Mouse (Mus musculus) MEL (cell line): ENCODE measurements around the gene Gm28035. TPM values are rescaled to one million over a fixed set of nuclear protein-coding genes. Genes with fewer than 3 reads are reported as not detected.

ENCODE experiments used
- DNase-seq: peaks from one replicate; pipeline ENCODE4 v3.0.0; 2011; ENCODE audit warnings: low read depth, low spot score
- H3K27ac ChIP-seq: 2 replicates; pipeline ENCODE4 v1.5.1; 2012; ENCODE audit warnings: low read depth, mild to moderate bottlenecking, control low read depth, low read length, moderate library complexity; ENCODE audit not compliant: control insufficient read depth
- H3K27me3 ChIP-seq, 2 experiments: fragments of 150-350 bp in 1 of 2; sonication (generic) in 1 of 2; 2 replicates each; pipeline ENCODE4 v1.6.1; 2012; ENCODE audit warnings: low read length in 2 of 2, mild to moderate bottlenecking in 2 of 2, improper control_type of control experiment in 1 of 2, moderate library complexity in 1 of 2; ENCODE audit not compliant: insufficient read depth in 2 of 2, control insufficient read depth in 1 of 2
- H3K36me3 ChIP-seq, 2 experiments: 2 replicates each; pipeline ENCODE4 v1.6.1; 2012 to 2014; ENCODE audit warnings: low read length in 2 of 2, improper control_type of control experiment in 1 of 2, inconsistent platforms in 1 of 2, mild to moderate bottlenecking in 1 of 2; ENCODE audit not compliant: insufficient read depth in 2 of 2, control insufficient read depth in 1 of 2
- H3K4me1 ChIP-seq, 2 experiments: fragments of 150-350 bp in 1 of 2; sonication (generic) in 1 of 2; 2 replicates each; pipeline ENCODE4 v1.6.1; 2012; ENCODE audit warnings: low read length in 2 of 2, improper control_type of control experiment in 1 of 2, mild to moderate bottlenecking in 1 of 2; ENCODE audit not compliant: insufficient read depth in 2 of 2, control insufficient read depth in 1 of 2
- H3K4me3 ChIP-seq, 2 experiments: fragments of 150-350 bp in 1 of 2; sonication (generic) in 1 of 2; 2 replicates each; pipeline ENCODE4 v1.5.1; 2012; ENCODE audit warnings: low read depth in 2 of 2, low read length in 2 of 2, mild to moderate bottlenecking in 2 of 2, moderate library complexity in 2 of 2, control low read depth in 1 of 2, improper control_type of control experiment in 1 of 2; ENCODE audit not compliant: control insufficient read depth in 1 of 2, insufficient read depth in 1 of 2
- H3K79me2 ChIP-seq: 2 replicates; pipeline ENCODE4 v1.6.1; 2012; ENCODE audit warnings: mild to moderate bottlenecking, low read length, moderate library complexity; ENCODE audit not compliant: control insufficient read depth, poor library complexity, insufficient read depth
- H3K9ac ChIP-seq: 2 replicates; pipeline ENCODE4 v1.6.1; 2012; ENCODE audit warnings: low read depth, mild to moderate bottlenecking, control low read depth, low read length, moderate library complexity; ENCODE audit not compliant: control insufficient read depth, poor library complexity, severe bottlenecking
- H3K9me3 ChIP-seq: fragments of 150-350 bp; sonication (generic); replicated peaks from 2 replicates; pipeline ENCODE4 v1.6.1; 2012; ENCODE audit warnings: mild to moderate bottlenecking, low read length, improper control_type of control experiment, moderate library complexity; ENCODE audit not compliant: insufficient read depth
- BHLHE40 ChIP-seq: IDR thresholded peaks from 2 replicates; pipeline ENCODE4 v1.6.1; 2012; ENCODE audit warnings: low read depth, mild to moderate bottlenecking, inconsistent platforms, low read length, improper control_type of control experiment, borderline replicate concordance
- ELF1 ChIP-seq: IDR thresholded peaks from 2 replicates; pipeline ENCODE4 v1.6.1; 2014; ENCODE audit warnings: low read depth, mild to moderate bottlenecking, inconsistent platforms, low read length, improper control_type of control experiment, moderate library complexity
- ETS1 ChIP-seq: IDR thresholded peaks from 2 replicates; pipeline ENCODE4 v1.6.1; 2012; ENCODE audit warnings: low read depth, mild to moderate bottlenecking, inconsistent platforms, low read length, improper control_type of control experiment, moderate library complexity
- MAX ChIP-seq: IDR thresholded peaks from 2 replicates; pipeline ENCODE4 v1.6.1; 2011; ENCODE audit warnings: low read length, improper control_type of control experiment
- MAZ ChIP-seq: IDR thresholded peaks from 2 replicates; pipeline ENCODE4 v1.6.1; 2012; ENCODE audit warnings: low read depth, mild to moderate bottlenecking, inconsistent platforms, low read length, improper control_type of control experiment
- MYB ChIP-seq: IDR thresholded peaks from 2 replicates; pipeline ENCODE4 v1.6.1; 2011; ENCODE audit warnings: mild to moderate bottlenecking, low read depth, low read length, improper control_type of control experiment
- MYC ChIP-seq: IDR thresholded peaks from 2 replicates; pipeline ENCODE4 v1.6.1; 2011; ENCODE audit warnings: low read depth, mild to moderate bottlenecking, low read length, improper control_type of control experiment, moderate library complexity
- NELFE ChIP-seq: IDR thresholded peaks from 2 replicates; pipeline ENCODE4 v1.6.1; 2011; ENCODE audit warnings: low read depth, low read length, improper control_type of control experiment
- POLR2AphosphoS5 ChIP-seq: IDR thresholded peaks from 2 replicates; pipeline ENCODE4 v1.6.1; 2012; ENCODE audit warnings: low read depth, borderline replicate concordance, mild to moderate bottlenecking, inconsistent platforms, low read length, moderate library complexity, mixed read lengths
- RCOR1 ChIP-seq: IDR thresholded peaks from 2 replicates; pipeline ENCODE4 v1.6.1; 2012; ENCODE audit warnings: low read depth, mild to moderate bottlenecking, inconsistent platforms, low read length, improper control_type of control experiment
- SIN3A ChIP-seq: IDR thresholded peaks from 2 replicates; pipeline ENCODE4 v1.6.1; 2012; ENCODE audit warnings: low read length, improper control_type of control experiment, inconsistent platforms
- TBP ChIP-seq: IDR thresholded peaks from 2 replicates; pipeline ENCODE4 v1.8.0; 2011; ENCODE audit warnings: low read depth, low read length, improper control_type of control experiment
- TCF12 ChIP-seq: IDR thresholded peaks from 2 replicates; pipeline ENCODE4 v1.6.1; 2014; ENCODE audit warnings: low read depth, mild to moderate bottlenecking, inconsistent platforms, low read length, improper control_type of control experiment, moderate library complexity
- UBTF ChIP-seq: IDR thresholded peaks from 2 replicates; pipeline ENCODE4 v1.6.1; 2012; ENCODE audit warnings: low read depth, mild to moderate bottlenecking, inconsistent platforms, low read length, improper control_type of control experiment, moderate library complexity, borderline replicate concordance; ENCODE audit not compliant: insufficient read depth
- USF2 ChIP-seq, 2 experiments: IDR thresholded peaks; 2 replicates each; pipeline ENCODE4 v1.6.1; 2011 to 2012; ENCODE audit warnings: improper control_type of control experiment in 2 of 2, low read length in 2 of 2, borderline replicate concordance in 1 of 2, inconsistent platforms in 1 of 2, low read depth in 1 of 2, mild to moderate bottlenecking in 1 of 2; ENCODE audit not compliant: insufficient read depth in 1 of 2
- ZC3H11A ChIP-seq: IDR thresholded peaks from 2 replicates; pipeline ENCODE4 v1.6.1; 2012; ENCODE audit warnings: low read depth, mild to moderate bottlenecking, inconsistent platforms, low read length, improper control_type of control experiment
- polyA plus RNA-seq, 2 experiments: library from polyadenylated mRNA; stranded (reverse) in 1 of 2; unstranded in 1 of 2; fragments of >175 nt in 1 of 2; fragments of >200 nt in 1 of 2; gene quantifications; 2 replicates each; pipeline versions ENCODE4 v1.2.1 to v1.2.4; 2012; ENCODE audit warnings: low replicate concordance in 2 of 2, low read depth in 1 of 2; ENCODE audit not compliant: insufficient read length in 2 of 2, insufficient read depth in 1 of 2, missing spikeins in 1 of 2
- total RNA-seq: library from RNA; depleted of rRNA; stranded (reverse); fragments of 300-350 nt; gene quantifications from 2 replicates; pipeline ENCODE4 v1.2.3, GENCODE M21; 2012

The Gm28035 gene
- total and polyA plus RNA-seq, 3 experiments, result 0.26 TPM; not detected in 2

DNA sequence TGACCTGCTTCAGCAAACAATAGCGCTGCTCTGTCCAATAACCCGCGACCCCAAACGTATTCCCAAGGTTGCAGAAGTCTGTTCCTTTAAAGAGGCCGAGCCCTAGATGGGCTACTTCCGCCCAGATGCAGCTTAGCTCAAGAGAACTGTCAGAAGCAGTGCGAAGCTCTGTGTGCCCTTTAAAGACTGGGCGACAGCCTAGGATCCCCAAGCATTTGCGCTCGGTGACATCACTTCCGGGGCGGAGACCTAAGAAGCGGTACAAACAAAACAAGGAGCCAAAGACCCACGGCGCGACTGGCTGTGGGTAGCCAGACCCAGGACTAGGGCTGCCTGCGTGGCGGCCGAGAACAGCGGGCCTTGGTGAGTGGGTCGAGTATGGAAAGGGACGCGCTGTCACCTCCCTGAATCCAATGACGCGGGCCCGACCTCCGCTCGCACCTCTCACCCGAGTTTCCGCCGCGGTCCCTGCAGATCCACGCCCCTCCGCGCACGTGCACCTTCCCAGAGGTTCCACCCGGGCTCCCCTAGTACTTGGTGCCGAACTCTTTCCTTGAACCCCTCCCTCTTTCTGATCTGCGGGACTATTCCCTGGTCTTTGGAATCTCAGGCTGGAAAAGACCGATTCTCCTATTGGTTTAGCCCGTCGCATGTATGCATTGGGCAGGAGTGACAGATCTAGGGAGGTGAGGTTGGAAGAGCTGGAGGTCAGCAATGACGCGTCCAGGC, 34.6 kb upstream of the Gm28035 start, which contains the start of gene Kyat1 (continued):
- TF ChIP-seq NELFE (peak; percentile 16; the same call in 1 of the 2 replicates), ETS1 (peak; percentile 77), MYC (0 out of 2 replicates have a peak, but pooled peaks have one; percentile 66), MAX (peak; percentile 75), RCOR1 (no peak), ELF1 (peak; percentile 92), TBP (peak; percentile 90)

DNA sequence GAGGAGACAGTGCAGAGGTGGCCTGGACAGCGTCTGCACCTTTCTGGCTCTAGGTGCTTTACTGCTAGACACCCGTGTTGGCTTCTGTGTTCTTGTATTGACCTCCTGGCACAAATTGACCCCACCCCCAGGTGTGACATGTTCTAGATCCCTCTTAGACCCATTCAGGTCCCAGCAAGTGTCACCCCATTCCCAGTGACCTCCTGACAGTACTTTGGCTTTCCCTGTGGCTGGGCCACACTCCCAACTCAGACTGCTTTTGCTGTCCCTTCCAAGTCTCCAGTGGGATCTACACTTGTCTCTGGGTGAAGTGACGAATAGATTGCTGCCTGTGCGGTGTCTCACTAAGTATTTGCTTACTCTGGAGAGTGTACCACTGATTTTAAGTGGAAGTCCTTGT, 33.0 kb upstream of the Gm28035 start:
- Histone ChIP-seq H3K36me3 (no peaks in the 10 kb centered on the region), H3K4me1 (peaks cover 3 to 4% of the 10 kb centered on the region in 2 experiments; a peak in 1 of 4 replicates), H3K4me3 (no peak overlapping the region), H3K27me3 (peaks cover 0 to 2% of the 10 kb centered on the region in 2 experiments; a peak in 1 of 4 replicates), H3K9me3 (no peaks in the 10 kb centered on the region), H3K27ac (no peak overlapping the region), H3K9ac (no peak overlapping the region), H3K79me2 (no peaks in the 10 kb centered on the region; the same call in 1 of the 2 replicates)
- DNase-seq, result no peak
- TF ChIP-seq RCOR1, result no peak
- TF ChIP-seq USF2 (IDR thresholded peaks at IDR 0.05; ENCODE audit: borderline replicate concordance in 1 of 2, insufficient read depth in 1 of 2, low read depth in 1 of 2, low read length in 2 of 2), result no peak
- TF ChIP-seq ZC3H11A, result no peak
- TF ChIP-seq MAX, result no peak
- TF ChIP-seq MAZ, result no peak
- no peak for TF ChIP-seq ELF1
- no peak for TF ChIP-seq BHLHE40
- TF ChIP-seq MYB, result no peak
- no peak for TF ChIP-seq POLR2AphosphoS5
- TF ChIP-seq SIN3A, result no peak
- no peak for TF ChIP-seq ETS1
- no peak for TF ChIP-seq TBP
- TF ChIP-seq UBTF, result no peak
- no peak for TF ChIP-seq TCF12
